In the genomic region with DNA sequence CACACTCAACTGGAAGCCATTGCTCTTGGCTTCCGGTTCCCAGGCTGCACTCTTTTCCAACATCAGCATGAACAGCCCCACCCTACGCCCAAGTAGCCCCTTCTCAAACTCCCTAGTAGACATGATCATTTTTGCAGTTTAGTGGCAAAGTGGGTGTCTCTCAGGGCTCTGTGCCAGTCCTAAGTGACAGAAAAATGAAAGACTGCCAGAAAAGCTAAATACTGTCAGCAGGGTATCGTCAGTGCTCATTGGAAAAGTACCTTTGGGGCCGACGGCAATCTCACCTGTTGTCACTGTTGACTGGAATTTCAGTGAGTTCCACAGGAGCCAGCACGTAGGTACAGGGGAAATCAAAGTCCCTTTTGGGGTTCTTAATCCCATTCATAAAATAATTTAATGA, we compare ENCODE assay signal across 10 mouse cellular contexts.
DNase-seq lines count a peak whose midpoint lies in the region; ATAC-seq and TF ChIP-seq lines count a peak whose summit lies in the region.
"Had no signal": no experiment of that assay in that cellular context is flagged by ENCODE, and none has a peak within 500 bp of the region (broad histone marks: within the 10 kb centered on the region; RNA-seq: fewer than 3 reads in every experiment).

No protein-coding gene starts in this region.

- 92% methylated on average over 6 of the region's 6 CpGs for WGBS in kidney, adult 2 months
- WGBS in midbrain, embryonic 16.5 days = 90% methylated on average over 6 of the region's 6 CpGs
- 90% methylated on average over 6 of the region's 6 CpGs for WGBS in midbrain, embryonic 15.5 days
- 77% methylated on average over 6 of the region's 6 CpGs for WGBS in hindbrain, embryonic 16.5 days
- WGBS in stomach, postnatal 0 days = 88% methylated on average over 6 of the region's 6 CpGs

- no peaks in the 10 kb centered on the region for H3K9me3 ChIP-seq in midbrain, embryonic 16.5 days (replicated peaks; ENCODE audit: control insufficient read depth, low read length, poor library complexity, severe bottlenecking)
- H3K9me3 ChIP-seq in midbrain, embryonic 15.5 days = no peaks in the 10 kb centered on the region
- no peaks in the 10 kb centered on the region for H3K9me3 ChIP-seq in hindbrain, embryonic 16.5 days (ENCODE audit: control insufficient read depth, low read length)
- no peaks in the 10 kb centered on the region for H3K9me3 ChIP-seq in stomach, postnatal 0 days (ENCODE audit: control insufficient read depth, low read length)
- H3K9me3 ChIP-seq: liver, embryonic 15.5 days had no signal

- H3K36me3 ChIP-seq in kidney, adult 2 months (ENCODE audit: control insufficient read depth, insufficient read depth, low read length) = no peaks in the 10 kb centered on the region
- H3K36me3 ChIP-seq in midbrain, embryonic 16.5 days (ENCODE audit: control insufficient read depth, insufficient read depth, low read length) = no peaks in the 10 kb centered on the region
- H3K36me3 ChIP-seq in midbrain, embryonic 15.5 days (replicated peaks) = no peaks in the 10 kb centered on the region
- no peaks in the 10 kb centered on the region for H3K36me3 ChIP-seq in hindbrain, embryonic 16.5 days (ENCODE audit: control insufficient read depth, insufficient read depth, low read length)
- no peaks in the 10 kb centered on the region for H3K36me3 ChIP-seq in stomach, postnatal 0 days (ENCODE audit: control insufficient read depth, insufficient read depth, low read length)
- H3K36me3 ChIP-seq: liver, embryonic 15.5 days had no signal

- no peak overlapping the region for H3K4me3 ChIP-seq in kidney, adult 2 months (ENCODE audit: insufficient read depth, low read depth, low read length)
- no peak overlapping the region for H3K4me3 ChIP-seq in midbrain, embryonic 16.5 days (ENCODE audit: low read depth, low read length)
- no peak overlapping the region for H3K4me3 ChIP-seq in midbrain, embryonic 15.5 days
- no peak overlapping the region for H3K4me3 ChIP-seq in hindbrain, embryonic 16.5 days (ENCODE audit: low read length)
- H3K4me3 ChIP-seq in stomach, postnatal 0 days (ENCODE audit: low read depth, low read length) = no peak overlapping the region
- H3K4me3 ChIP-seq: liver, embryonic 15.5 days had no signal

- no peak overlapping the region for H3K9ac ChIP-seq in midbrain, embryonic 16.5 days (ENCODE audit: low read depth, low read length)
- no peak overlapping the region for H3K9ac ChIP-seq in midbrain, embryonic 15.5 days
- no peak overlapping the region for H3K9ac ChIP-seq in hindbrain, embryonic 16.5 days (ENCODE audit: low read depth, low read length)
- no peak overlapping the region for H3K9ac ChIP-seq in stomach, postnatal 0 days (ENCODE audit: low read length)
- H3K9ac ChIP-seq: liver, embryonic 15.5 days had no signal

- H3K27ac ChIP-seq in kidney, adult 2 months (ENCODE audit: insufficient read depth, low read depth, low read length) = peak overlapping the region; percentile 56
- peak overlapping the region; percentile 50 for H3K27ac ChIP-seq in midbrain, embryonic 16.5 days (ENCODE audit: low read length)
- no peak overlapping the region for H3K27ac ChIP-seq in midbrain, embryonic 15.5 days
- peak overlapping the region; percentile 44 for H3K27ac ChIP-seq in hindbrain, embryonic 16.5 days (ENCODE audit: low read depth, low read length)
- H3K27ac ChIP-seq in stomach, postnatal 0 days (replicated peaks) = peak overlapping the region; percentile 84

- H3K27me3 ChIP-seq in kidney, adult 2 months (replicated peaks; ENCODE audit: control insufficient read depth, insufficient read depth, low read length) = no peaks in the 10 kb centered on the region
- no peaks in the 10 kb centered on the region for H3K27me3 ChIP-seq in midbrain, embryonic 16.5 days (ENCODE audit: control insufficient read depth, insufficient read depth, low read depth, low read length)
- H3K27me3 ChIP-seq in midbrain, embryonic 15.5 days (replicated peaks) = no peaks in the 10 kb centered on the region
- no peaks in the 10 kb centered on the region for H3K27me3 ChIP-seq in hindbrain, embryonic 16.5 days (replicated peaks; ENCODE audit: control insufficient read depth, insufficient read depth, low read length)
- H3K27me3 ChIP-seq in stomach, postnatal 0 days (ENCODE audit: control insufficient read depth, insufficient read depth, low read length) = no peaks in the 10 kb centered on the region
- H3K27me3 ChIP-seq: liver, embryonic 15.5 days had no signal

- no peak for ATAC-seq in midbrain, embryonic 16.5 days
- no peak for ATAC-seq in midbrain, embryonic 15.5 days (replicated peaks)
- ATAC-seq in hindbrain, embryonic 16.5 days = no peak
- ATAC-seq in stomach, postnatal 0 days (ENCODE audit: low FRiP score, low TSS enrichment) = no peak

- no peak overlapping the region for H3K4me2 ChIP-seq in midbrain, embryonic 16.5 days (ENCODE audit: low read length)
- H3K4me2 ChIP-seq in midbrain, embryonic 15.5 days = no peak overlapping the region
- no peak overlapping the region for H3K4me2 ChIP-seq in hindbrain, embryonic 16.5 days (ENCODE audit: low read length)
- no peak overlapping the region for H3K4me2 ChIP-seq in stomach, postnatal 0 days (replicated peaks; ENCODE audit: low read depth)
- H3K4me2 ChIP-seq: liver, embryonic 15.5 days had no signal

- no peak for TF ChIP-seq EP300 in stomach, postnatal 0 days (optimal IDR thresholded peaks at IDR 0.05)

- no peak for TF ChIP-seq CTCF in kidney, adult 2 months (conservative IDR thresholded peaks at IDR 0.05; ENCODE audit: insufficient read depth, insufficient read length, low read depth, low read length)
- TF ChIP-seq CTCF in stomach, postnatal 0 days (IDR thresholded peaks at IDR 0.05; ENCODE audit: low read depth) = no peak

- no peak for TF ChIP-seq POLR2A in kidney, adult 2 months (IDR thresholded peaks at IDR 0.05; ENCODE audit: low read depth, low read length)

- H3K4me1 ChIP-seq in kidney, adult 2 months (ENCODE audit: control insufficient read depth, insufficient read depth, low read length) = no peaks in the 10 kb centered on the region
- peaks cover 10% of the 10 kb centered on the region for H3K4me1 ChIP-seq in midbrain, embryonic 16.5 days (ENCODE audit: control insufficient read depth, insufficient read depth, low read length)
- H3K4me1 ChIP-seq in midbrain, embryonic 15.5 days = peaks cover 15% of the 10 kb centered on the region
- H3K4me1 ChIP-seq in hindbrain, embryonic 16.5 days (ENCODE audit: control insufficient read depth, insufficient read depth, low read depth, low read length) = peaks cover 12% of the 10 kb centered on the region; the same call in 1 of the 2 replicates
- H3K4me1 ChIP-seq in stomach, postnatal 0 days (replicated peaks; ENCODE audit: control insufficient read depth, insufficient read depth) = no peaks in the 10 kb centered on the region

- DNase-seq in kidney, adult 2 months = no peak
- DNase-seq in kidney, adult 18-20 months = no peak
- DNase-seq in stomach, postnatal 0 days (ENCODE audit: low spot score) = no peak
- DNase-seq in right cerebral cortex, postnatal 4 days = no peak
- DNase-seq: adrenal gland, postnatal 10 days; kidney, postnatal 36 days had no signal
